Mouse (Mus musculus): ENCODE measurements around the gene G3bp1.
A peak's percentile ranks its signal among the peaks of the same experiment; 100 is the strongest.

G3bp1 gene

DNA sequence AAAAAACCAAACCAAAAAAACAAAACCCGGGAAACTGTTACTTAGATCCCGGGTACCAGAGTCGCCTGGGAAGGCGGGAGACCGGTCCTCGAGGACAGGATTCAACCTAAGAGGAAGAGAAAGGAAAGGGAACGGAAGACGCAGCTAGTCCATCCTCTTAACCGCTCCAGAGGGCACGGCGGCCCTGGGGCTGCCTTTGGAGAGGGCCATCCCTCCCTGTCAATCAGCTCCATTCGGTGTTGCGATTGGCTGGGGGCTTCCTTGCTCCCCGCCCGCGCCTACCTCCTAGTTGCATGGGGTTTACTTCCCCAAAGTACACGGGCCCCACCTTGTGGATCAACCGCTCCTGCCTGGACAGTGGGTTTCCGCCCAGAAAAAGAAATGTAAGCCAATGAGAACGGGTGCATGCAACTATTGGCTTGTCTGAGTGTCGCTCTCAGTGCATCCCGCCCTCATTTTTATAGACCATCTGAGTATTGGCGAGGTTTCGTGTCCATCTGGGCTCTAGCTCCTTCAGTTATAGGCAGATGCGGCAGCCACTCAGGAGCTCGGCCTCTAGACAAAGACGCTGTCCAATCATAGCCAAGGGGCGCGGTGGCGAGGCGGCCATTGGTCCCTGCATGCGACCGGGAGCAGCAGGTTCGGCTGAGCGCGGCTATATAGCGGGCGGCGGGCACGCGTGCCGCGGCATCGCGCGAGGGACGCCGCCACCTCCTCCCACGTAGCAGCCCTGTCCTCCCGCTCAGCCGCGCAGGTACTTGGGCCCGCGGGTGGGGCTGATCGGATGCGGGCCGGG, at the start of gene G3bp1:
TSS of gene G3bp1 (plus strand) at position 638 of the 796 bp plus-strand sequence.
- DNase-seq (ENCODE audit: low spot score in 2 of 2), result peak; percentile 100

DNA sequence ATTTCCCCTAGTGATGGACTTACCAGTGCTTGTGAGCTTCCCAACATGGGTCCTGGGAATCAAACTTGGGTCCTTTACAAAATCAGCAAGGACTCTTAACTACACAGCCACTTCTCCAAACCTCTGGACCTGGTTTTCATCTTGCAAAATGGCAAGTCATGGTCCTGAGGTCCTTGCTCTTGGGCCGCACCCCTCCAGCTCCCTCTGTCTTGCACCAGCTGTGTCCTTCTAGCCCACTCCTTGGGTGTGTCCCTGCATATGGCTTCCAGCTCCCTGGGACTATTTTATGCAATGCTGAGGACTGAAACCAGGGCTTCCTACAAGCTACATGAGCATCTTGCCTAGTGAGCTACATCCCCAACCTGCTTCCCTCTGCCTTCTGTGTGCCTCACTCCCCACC, 46.5 kb upstream of the G3bp1 start, which contains the start of gene Sparc:
TSS of gene Sparc (minus strand) at position 206 of the 400 bp plus-strand sequence.
- no peak for DNase-seq (ENCODE audit: low spot score in 2 of 2)

DNA sequence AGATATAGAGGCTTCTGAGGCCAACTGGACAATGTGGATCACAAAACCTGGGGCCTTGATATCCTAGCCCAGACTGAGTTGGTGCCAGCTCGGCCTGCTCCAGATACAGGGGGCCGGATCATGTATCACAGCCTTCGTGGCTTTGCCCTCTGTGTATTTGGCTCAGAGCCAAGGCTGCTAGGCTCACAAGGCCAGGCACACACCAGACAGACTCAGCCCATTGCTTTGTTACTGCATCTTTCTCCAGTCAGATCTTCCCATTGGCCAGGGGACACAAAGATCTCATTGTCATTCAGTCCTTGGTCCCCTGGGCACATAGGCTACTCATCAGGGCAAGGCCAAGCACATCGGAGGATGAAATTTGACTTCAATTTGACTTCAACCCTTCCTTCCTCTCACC, 45.7 kb upstream of the G3bp1 start:
- DNase-seq (ENCODE audit: low spot score in 2 of 2), result no peak

DNA sequence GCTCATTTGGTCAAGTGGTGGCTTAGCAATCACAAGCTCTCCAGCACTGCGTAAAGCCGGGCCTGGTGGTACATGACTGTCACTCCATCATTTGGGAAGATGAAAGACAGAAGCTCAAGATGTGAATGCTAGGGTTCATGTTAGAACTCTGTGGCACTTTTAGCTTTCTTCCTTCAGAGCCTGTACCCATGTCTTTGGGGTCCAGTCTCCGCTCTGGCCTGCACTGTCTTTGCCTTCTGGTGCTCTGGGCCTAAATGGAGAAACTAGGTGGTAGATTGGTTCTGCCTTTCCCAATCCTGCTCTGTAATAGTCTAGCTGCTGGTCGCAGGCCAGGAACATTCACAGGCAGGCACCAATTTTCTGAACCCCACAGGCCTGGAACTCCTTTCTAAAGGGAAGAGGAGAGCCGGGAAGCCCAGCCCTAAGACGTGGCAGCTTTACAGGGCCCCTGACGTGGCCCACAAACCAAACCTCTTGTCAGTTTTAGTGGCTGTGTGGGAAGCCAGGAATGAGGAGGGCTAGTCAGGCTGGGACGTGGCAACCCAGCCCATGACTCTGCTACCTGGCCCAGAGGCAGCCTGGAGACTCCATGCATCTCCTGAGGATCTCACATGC, 44.6 kb upstream of the G3bp1 start:
- no peak for DNase-seq (ENCODE audit: low spot score in 2 of 2)

DNA sequence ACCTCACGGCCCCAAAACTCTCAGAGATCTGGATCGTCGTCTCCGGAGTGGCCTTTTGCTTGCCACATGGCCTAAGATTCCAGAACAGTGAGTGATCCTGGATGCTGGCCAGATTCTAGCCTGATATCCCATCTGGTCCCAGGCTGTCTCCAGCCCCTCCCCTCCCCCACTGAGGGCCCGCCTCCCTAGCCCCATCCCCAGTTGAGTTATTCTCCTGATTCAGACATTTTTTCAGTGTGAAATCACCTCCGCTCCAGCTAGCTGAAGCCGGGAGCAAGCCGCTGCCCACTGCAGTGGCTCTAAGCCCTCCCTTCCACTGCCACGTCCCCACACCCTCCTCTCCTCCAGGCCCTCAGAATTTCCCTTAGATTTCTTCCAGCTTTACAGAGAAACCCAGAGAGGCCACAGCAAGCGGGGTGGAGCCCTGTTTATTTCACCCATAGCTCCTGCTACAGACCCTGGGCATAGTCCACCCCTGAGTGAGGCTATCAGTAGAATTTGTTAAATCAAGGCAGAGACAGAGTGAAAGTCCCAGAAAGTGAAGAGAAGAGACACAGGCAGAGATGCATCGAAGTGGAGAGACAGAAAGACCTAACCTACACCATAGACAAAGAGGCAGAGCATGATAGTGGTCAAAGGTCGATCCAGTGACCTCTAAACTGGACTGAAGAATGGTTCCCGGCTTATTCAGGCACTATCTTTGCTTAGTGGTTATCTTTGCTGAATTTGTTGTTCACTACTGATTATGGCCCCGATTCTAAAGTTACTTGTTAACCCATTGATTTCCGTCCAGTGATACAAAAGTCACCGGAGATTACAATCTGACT, 41.1 kb upstream of the G3bp1 start:
- no peak for DNase-seq (ENCODE audit: low spot score in 2 of 2)

DNA sequence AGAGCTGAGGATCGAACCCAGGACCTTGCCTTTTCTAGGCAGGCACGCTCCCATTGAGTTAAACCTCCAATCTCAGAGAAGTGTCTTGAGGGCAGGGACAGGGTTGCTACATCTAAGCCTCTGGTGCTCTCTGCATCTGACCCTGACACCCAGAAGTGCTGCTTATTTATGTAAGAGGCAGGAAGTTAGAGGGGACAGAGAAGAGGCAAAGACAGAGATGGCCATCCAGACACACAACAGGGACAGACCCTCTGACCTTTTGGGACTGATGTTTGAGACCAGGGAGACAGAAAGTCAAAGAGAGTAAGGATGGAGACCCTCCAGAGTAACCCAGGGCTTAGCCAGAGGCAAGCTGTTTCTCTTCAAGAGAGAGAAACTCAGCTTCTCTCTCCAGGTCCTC, 39.5 kb upstream of the G3bp1 start:
- DNase-seq (ENCODE audit: low spot score in 2 of 2), result no peak

DNA sequence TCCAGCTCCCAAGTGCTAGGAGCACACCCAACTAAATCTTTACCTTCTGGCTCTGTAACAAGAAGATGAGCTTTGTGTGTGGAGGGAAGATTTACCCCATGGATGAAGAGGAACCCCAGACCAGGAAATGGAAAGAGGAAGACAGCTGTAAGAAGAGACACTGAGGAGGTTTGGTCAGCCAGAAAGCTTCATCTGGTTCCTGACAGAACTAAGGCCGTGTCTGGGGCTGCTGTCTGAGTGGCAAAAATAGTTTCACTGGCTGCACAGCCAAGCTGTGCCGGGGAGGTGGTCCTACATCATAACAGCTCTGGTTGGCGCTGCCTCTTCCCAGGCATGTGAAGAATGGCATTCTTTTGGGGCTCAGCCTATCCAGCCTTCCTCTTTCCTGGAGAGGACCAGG, 36.5 kb upstream of the G3bp1 start:
- no peak for DNase-seq (ENCODE audit: low spot score in 2 of 2)

DNA sequence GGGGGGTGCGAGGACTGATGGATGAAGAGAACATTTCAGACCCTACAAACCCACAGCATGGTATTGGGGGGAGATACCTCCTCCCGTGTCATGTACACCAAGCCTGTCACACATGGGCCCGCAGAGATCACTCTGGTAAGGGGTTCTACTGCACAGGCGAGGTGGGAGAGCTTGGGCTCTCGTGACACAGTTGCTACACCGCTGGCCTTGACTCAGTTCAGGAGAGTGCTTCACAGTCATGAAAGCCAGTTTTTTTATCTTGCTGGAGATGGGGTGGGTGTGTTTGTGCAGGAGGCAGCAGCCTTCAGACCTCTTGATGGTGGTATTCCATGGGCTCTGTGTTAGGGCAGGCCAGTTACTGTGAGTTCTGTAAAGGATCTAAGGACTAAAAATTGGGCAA, 33.4 kb upstream of the G3bp1 start:
- no peak for DNase-seq (ENCODE audit: low spot score in 2 of 2)

DNA sequence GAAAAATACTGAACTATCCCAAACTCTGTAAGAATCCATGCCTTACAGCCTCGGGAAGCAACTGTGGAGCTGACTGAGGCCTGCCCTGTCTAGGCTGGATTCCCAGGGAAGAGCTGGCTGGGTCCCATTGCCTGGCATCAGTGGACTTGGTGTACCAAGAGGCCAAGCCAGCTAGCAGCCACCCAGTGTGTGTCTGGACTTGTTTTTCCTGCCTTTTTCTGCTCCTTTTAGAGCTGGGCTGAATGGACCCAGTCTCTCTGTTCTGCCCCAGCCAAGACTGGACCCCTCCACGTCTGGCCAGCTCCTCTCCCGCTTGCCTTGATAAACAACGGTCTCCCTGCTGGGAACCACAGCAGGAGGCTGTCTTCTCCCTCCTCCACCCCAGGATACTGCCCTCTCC, 31.5 kb upstream of the G3bp1 start:
- DNase-seq (ENCODE audit: low spot score in 2 of 2), result peak in 1 of 2 experiments; percentile 35

DNA sequence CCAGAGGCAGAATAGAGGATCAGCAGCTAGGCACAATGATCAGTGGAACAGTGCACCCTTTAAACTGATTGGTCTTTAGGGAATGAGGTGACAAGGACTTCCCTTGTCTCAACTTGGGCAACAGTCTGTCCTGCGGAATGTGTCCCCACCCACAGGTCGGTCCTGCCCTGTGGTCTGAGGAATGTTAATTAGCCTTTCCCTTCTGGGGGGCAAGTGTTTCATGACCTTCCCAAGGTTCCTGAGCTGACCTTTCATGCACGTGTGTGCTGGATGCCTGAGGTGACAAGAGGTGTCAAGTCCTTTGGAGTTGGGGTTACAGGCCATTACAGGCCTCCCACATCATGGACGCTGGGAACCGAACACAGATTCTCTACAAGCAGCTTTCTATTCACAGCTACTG, 29.8 kb upstream of the G3bp1 start:
- DNase-seq (ENCODE audit: low spot score in 2 of 2), result no peak

DNA sequence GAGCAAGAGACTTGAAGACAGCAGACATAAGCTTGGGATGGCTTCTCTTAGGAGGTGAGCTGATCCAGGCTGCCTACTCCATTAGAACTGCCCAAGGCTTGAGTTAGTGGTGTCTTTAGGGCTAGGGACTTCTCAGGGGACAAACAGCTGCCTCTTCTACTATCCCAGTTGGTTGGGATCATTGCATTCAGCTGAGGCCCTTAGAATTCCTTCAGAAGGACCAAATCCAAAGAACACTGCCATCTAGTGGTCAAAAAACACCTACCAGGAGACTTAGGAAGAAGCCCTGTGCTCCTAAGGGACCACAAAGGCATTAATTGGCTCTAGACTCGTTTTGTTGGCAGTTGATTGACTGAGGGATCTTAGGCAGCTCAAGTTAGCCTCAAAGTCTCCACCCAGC, 24.7 kb upstream of the G3bp1 start:
- peak; percentile 47 to 52 for DNase-seq (ENCODE audit: low spot score in 2 of 2)

DNA sequence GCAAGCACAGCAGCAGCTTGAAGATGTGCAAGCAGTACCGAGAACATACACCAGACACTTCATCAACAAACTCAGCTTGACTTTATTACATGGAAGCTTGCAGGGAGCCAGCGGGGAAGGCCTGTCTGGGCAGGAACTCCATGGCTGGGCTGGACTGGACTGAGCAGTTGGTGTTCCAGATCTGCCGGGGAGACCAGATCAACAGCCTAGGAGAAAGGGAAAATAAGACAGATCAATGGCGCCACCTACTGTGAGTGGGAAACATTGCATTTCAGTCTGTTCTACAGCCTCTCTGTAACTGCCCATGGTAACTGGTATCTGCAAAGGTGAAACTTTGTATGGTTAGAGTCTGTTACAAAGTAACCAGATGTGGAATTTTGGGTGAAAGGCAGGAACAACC, 22.9 kb upstream of the G3bp1 start:
- DNase-seq (ENCODE audit: low spot score in 2 of 2), result peak; percentile 87 to 90

DNA sequence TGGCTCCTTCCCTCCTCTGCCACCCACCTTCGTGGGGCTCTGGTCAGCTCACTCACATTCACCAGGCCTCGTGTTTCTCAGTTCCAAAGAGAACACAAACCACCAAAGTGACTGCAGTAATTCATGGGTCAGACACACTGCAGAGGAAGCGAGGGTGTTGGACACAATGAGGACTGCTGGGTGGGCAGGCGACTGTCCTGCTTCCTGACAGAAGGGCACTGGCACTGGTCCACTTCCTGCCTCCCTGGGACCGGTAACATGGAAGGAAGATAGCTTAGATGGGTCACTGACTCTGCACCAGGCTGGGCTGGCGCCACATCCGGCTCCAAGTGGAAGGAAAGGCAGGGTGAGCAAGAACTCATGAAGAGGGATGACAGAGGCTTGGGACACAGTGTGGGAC, 20.0 kb upstream of the G3bp1 start:
- DNase-seq (ENCODE audit: low spot score in 2 of 2), result no peak

DNA sequence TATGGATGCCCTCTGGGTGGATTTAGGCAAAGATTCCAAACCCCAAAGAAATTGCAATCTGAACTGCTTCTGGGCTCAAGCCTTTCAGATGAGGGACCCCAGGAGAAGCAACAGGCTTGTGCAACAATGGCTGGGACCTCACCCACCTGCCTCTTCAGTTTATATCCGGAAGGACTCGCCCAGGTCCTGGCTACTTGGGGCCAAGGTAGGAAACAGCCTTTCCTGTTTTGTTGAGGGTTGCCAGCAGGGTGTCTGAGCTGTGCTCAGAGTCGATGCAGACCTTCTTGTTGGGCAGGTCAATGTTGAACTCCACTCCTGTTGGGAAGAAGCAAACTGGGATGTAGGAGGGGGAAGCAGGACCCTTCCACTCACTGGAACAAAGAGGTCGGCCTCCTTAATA, 19.2 kb upstream of the G3bp1 start:
- DNase-seq (ENCODE audit: low spot score in 2 of 2), result no peak

DNA sequence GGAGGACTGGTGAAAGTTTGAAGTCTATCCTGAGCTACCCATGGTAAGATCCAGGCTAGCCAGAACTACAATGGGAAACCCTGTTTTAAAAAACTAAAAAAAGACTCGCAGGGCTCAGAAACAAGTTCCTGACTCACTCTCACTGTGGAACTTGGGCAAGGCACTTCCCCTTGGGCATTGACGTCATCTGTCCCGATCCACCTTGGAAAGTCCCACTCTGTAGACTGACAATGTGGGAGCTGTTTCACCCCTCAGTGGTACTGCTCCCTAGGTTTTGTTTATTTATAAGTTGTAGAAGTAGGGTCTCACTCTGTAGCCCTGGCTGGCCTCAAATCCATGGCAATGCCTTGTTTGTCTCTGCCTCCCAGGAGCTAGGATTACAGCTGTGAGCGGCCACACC, 15.8 kb upstream of the G3bp1 start:
- DNase-seq (ENCODE audit: low spot score in 2 of 2), result no peak

DNA sequence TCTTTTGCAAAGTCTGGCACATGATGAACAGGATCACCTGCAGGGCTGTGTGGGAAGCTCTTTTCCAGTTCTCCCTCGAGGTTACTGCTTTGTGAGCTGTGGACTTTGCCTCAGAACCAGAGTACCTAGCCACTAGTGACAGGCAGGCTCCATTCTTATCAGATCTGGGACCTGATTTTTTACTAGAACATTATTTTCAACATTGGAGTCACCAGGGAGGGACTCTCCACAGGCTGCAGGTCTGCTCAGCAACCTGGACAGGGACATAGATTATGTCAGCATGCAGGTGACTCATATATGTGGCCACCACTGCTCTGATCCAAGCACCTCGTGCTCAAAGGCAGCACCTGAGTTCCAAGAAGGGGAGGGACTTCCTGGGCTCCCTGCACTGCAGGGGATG, 14.3 kb upstream of the G3bp1 start:
- DNase-seq (ENCODE audit: low spot score in 2 of 2), result no peak

DNA sequence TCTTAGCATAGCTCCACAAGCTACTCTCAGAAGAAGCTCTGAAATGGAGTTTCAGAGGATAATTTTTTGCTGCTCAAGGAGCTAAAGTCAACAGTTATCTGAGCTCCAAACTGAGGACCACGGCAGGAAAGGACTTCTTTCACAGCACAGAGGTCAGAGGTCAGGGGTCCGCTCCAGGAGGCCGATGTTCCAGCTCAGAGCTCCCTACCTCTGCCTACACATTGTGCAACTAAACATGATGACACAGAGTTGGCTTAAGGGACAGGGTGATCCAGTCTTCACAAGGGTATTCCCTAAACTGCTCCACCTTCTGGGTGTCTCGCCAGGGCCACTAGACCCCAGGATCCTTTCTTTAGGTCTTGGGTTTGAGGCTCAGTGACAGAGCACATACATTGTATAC, 11.0 kb upstream of the G3bp1 start:
- DNase-seq (ENCODE audit: low spot score in 2 of 2), result no peak

DNA sequence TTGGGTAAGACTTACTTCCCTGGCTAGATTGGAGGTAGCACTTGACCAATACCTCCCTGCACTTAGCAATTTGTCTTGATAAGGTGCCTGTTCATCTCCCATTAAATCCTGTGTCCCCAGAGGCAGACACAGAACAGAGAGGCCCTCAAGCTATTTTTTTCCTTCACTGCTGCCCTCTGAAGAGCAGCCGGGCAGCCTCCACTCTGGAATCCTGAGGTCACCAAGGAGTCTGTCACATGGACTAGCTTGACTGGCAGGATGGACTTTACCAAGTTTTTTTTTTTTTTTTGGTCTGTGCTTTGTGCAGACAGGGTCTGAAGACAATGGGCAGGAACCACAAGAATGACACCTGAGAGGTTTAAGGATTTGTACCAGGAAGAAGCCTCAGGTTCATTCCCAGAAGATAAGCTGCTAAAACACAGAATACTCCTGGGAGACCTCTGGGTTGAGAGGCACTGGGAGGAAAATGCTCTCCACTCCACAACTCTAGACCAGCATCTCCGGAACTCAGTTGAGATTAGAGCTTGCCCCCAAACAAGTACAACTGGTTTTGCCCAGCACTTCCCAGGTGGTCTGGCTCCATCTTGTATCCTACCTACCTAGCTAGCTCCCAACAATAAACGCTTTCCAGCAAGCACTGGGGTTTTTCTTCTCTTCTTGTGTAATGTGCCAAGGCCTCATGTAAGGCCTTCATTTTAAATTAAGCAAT, 9.5 kb upstream of the G3bp1 start:
- DNase-seq (ENCODE audit: low spot score in 2 of 2), result no peak

DNA sequence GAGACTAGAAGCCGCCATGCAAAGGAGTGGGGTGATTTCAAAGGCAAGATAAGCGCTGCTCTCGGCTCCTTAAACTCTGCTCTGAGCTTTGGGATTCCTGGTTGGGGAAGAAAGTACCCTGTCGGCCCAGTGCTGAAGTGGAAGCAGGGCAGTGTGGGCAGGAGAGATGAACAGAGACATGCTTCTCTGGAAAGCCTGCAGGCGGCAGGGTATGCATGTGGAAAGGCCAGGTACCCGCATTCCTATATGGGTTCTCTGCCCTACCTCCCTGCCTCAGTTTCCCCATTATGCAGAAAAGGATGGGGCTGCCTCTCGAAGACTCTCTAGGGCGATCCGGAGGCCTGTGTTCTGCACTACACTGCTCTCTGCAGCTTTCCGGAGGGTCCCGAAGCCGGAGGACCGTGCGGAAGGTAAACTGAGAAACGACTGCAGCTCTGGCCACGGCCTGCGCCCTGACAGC, 8.9 kb upstream of the G3bp1 start:
- no peak for DNase-seq (ENCODE audit: low spot score in 2 of 2)

DNA sequence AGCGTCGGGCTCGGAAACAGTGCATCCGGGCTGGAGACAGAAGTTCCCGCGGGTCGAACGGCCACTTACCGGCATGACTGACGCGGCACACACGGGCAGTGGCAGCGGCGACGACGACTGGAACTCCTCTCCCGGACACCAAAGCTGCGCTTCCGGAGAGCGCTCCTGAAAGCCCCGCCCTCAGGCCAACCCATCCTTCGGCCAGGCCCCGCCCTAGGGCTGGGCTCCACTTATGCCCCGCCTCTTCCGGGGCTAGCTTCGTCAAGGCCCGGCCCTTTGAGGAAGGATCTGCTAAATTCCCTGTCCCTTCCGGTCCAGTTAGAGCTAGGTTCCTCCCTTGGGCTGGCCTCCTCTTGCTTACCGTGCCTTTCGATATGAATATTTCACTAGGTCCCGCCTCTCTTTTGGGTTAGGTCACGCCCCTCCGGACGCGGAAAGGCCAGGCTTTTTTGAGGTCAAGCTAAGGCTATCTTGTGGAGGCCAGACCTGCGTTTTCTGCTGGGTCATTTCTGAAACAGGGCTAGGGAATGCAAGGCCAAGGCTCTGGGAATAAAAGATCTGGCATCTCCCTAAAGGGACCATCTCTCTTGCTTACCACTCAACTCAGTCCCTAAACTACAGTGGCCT, 8.4 kb upstream of the G3bp1 start, which contains the start of gene Atox1:
TSS of gene Atox1 (minus strand) at position 221 of the 627 bp plus-strand sequence.
- peak; percentile 91 to 93 for DNase-seq (ENCODE audit: low spot score in 2 of 2)

DNA sequence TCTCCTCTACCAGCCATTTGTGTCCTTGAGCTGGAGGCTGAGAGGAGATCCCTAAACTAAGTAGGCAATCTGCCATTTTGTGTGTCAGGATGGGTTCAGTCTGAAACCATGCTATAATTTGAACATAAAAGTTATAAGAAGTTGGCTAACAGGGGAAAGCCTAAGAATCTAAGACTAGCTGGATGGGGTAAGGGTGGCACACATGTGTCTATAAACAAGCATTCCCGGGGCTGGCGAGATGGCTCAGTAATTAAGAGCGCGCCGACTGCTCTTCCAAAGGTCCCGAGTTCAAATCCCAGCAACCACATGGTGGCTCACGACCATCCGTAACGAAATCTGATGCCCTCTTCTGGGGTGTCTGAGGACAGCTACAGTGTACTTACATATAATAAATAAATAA, 7.3 kb upstream of the G3bp1 start:
- no peak for DNase-seq (ENCODE audit: low spot score in 2 of 2)
